In the genomic region with DNA sequence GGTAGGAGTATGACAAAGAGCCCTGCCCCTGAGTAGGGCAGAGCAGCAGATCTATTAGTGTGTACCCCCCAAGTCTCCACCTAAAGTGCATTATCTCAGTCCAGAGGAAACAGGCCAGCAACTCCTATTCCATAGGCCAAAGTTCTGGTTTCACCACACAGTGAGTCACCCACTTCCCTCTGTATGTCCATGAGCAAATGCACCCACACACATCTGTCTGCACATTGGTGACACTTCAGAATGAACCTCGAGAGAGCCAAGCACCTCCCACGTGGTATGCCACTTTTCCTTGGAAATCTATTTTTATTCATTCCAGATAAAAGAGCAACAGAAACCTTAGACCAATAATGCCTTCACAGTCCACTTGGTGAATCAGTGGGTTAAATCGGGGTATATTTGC, we compare ENCODE assay signal across 16 mouse cellular contexts. TPM values are rescaled to one million over a fixed set of nuclear protein-coding genes. Genes with fewer than 3 reads are reported as not detected.
DNase-seq lines count a peak whose midpoint lies in the region; ATAC-seq lines count a peak whose summit lies in the region.
"Had no signal": no experiment of that assay in that cellular context is flagged by ENCODE, and none has a peak within 500 bp of the region (broad histone marks: within the 10 kb centered on the region; RNA-seq: fewer than 3 reads in every experiment).

No protein-coding gene starts in this region.

- peaks cover 12% of the 10 kb centered on the region for H3K4me1 ChIP-seq in heart, embryonic 15.5 days (replicated peaks)
- H3K4me1 ChIP-seq in heart, embryonic 11.5 days (ENCODE audit: control insufficient read depth, insufficient read depth, low read length) = no peaks in the 10 kb centered on the region
- peaks cover 5% of the 10 kb centered on the region for H3K4me1 ChIP-seq in limb, embryonic 10.5 days
- H3K4me1 ChIP-seq: embryonic facial prominence, embryonic 15.5 days; forebrain, embryonic 13.5 days; limb, embryonic 15.5 days; midbrain, embryonic 10.5 days had no signal

- H3K9me3 ChIP-seq in heart, embryonic 15.5 days (replicated peaks) = no peaks in the 10 kb centered on the region
- no peaks in the 10 kb centered on the region for H3K9me3 ChIP-seq in heart, embryonic 11.5 days (replicated peaks; ENCODE audit: control insufficient read depth, low read length)
- H3K9me3 ChIP-seq in limb, embryonic 10.5 days (replicated peaks) = no peaks in the 10 kb centered on the region
- H3K9me3 ChIP-seq: embryonic facial prominence, embryonic 15.5 days; forebrain, embryonic 13.5 days; limb, embryonic 15.5 days; midbrain, embryonic 10.5 days had no signal

- DNase-seq in right cerebral cortex, postnatal 25 days = peak; percentile 22
- no peak for DNase-seq in right cerebral cortex, postnatal 4 days
- DNase-seq in left cerebral cortex, adult 9 months (ENCODE audit: low spot score in 2 of 2) = peak; percentile 55 to 71
- no peak for DNase-seq in gastrocnemius, postnatal 36 days
- DNase-seq in limb, embryonic 10.5 days (ENCODE audit: low spot score) = no peak
- no peak for DNase-seq in gastrocnemius, adult 18-20 months (ENCODE audit: low spot score)
- DNase-seq: cerebellum, adult 18-20 months; heart, postnatal 14 days; kidney, adult 9 months had no signal

- H3K4me2 ChIP-seq in heart, embryonic 15.5 days = no peak overlapping the region
- H3K4me2 ChIP-seq in heart, embryonic 11.5 days = no peak overlapping the region
- H3K4me2 ChIP-seq: embryonic facial prominence, embryonic 15.5 days; forebrain, embryonic 13.5 days; limb, embryonic 15.5 days had no signal

- peak overlapping the region; percentile 44; the same call in 1 of the 2 replicates for H3K27ac ChIP-seq in heart, embryonic 15.5 days
- no peak overlapping the region for H3K27ac ChIP-seq in heart, embryonic 11.5 days (ENCODE audit: low read depth, low read length)
- no peak overlapping the region for H3K27ac ChIP-seq in limb, embryonic 10.5 days
- H3K27ac ChIP-seq: embryonic facial prominence, embryonic 15.5 days; forebrain, embryonic 13.5 days; limb, embryonic 15.5 days; midbrain, embryonic 10.5 days had no signal

- intact Hi-C loops in gastrocnemius, postnatal 36 days (cut with DNase I) = no loop called here

- WGBS in heart, embryonic 15.5 days = 25% methylated on average over 3 of the region's 3 CpGs
- WGBS in heart, embryonic 11.5 days (ENCODE audit: insufficient replicate concordance) = 46% methylated on average over 3 of the region's 3 CpGs
- 88% methylated on average over 3 of the region's 3 CpGs for WGBS in limb, embryonic 10.5 days

- H3K27me3 ChIP-seq in heart, embryonic 15.5 days = no peaks in the 10 kb centered on the region
- no peaks in the 10 kb centered on the region for H3K27me3 ChIP-seq in heart, embryonic 11.5 days (ENCODE audit: control insufficient read depth, insufficient read depth, low read length)
- H3K27me3 ChIP-seq in limb, embryonic 10.5 days (ENCODE audit: low read depth, poor library complexity, severe bottlenecking) = no peaks in the 10 kb centered on the region
- H3K27me3 ChIP-seq: embryonic facial prominence, embryonic 15.5 days; forebrain, embryonic 13.5 days; limb, embryonic 15.5 days had no signal

- H3K9ac ChIP-seq in heart, embryonic 15.5 days = no peak overlapping the region
- H3K9ac ChIP-seq in heart, embryonic 11.5 days (ENCODE audit: low read depth, low read length) = no peak overlapping the region
- H3K9ac ChIP-seq: embryonic facial prominence, embryonic 15.5 days; forebrain, embryonic 13.5 days; limb, embryonic 15.5 days had no signal

- no peaks in the 10 kb centered on the region for H3K36me3 ChIP-seq in heart, embryonic 15.5 days
- no peaks in the 10 kb centered on the region for H3K36me3 ChIP-seq in heart, embryonic 11.5 days (ENCODE audit: control insufficient read depth, insufficient read depth, low read length)
- no peaks in the 10 kb centered on the region for H3K36me3 ChIP-seq in limb, embryonic 10.5 days
- H3K36me3 ChIP-seq: embryonic facial prominence, embryonic 15.5 days; limb, embryonic 15.5 days; midbrain, embryonic 10.5 days had no signal

- ATAC-seq in heart, embryonic 15.5 days (replicated peaks; ENCODE audit: insufficient number of reproducible peaks, insufficient read depth, low FRiP score, low read depth) = no peak
- ATAC-seq in heart, embryonic 11.5 days (replicated peaks; ENCODE audit: insufficient number of reproducible peaks, low FRiP score, low TSS enrichment) = no peak
- ATAC-seq: forebrain, embryonic 13.5 days; hindbrain, embryonic 16.5 days had no signal

- H3K4me3 ChIP-seq in heart, embryonic 15.5 days = no peak overlapping the region
- no peak overlapping the region for H3K4me3 ChIP-seq in heart, embryonic 11.5 days (ENCODE audit: low read depth, low read length)
- no peak overlapping the region for H3K4me3 ChIP-seq in limb, embryonic 10.5 days
- H3K4me3 ChIP-seq: embryonic facial prominence, embryonic 15.5 days; forebrain, embryonic 13.5 days; limb, embryonic 15.5 days; midbrain, embryonic 10.5 days had no signal

RNA-seq across cellular contexts. Expression of gene Inpp5a, which starts 38.3 kb away (rescaled TPM):
- polyA plus RNA-seq in heart, embryonic 15.5 days (2015; fragmentation: Nextera tagmentation; extraction: Ambion mirVana) = 53.4 and 58.4 TPM in 2 replicates
- 69.8 and 74.4 TPM in 2 replicates for polyA plus RNA-seq in heart, embryonic 11.5 days (2014; fragmentation: Nextera tagmentation; extraction: Ambion mirVana)
- total RNA-seq in gastrocnemius, postnatal 36 days (2021) = 10 to 100 TPM; 61.3 to 72.5 TPM
- 14.2 and 17.3 TPM in 2 replicates for polyA plus RNA-seq in limb, embryonic 10.5 days (2016; fragmentation: Nextera tagmentation; extraction: Ambion mirVana)
- total RNA-seq in gastrocnemius, adult 18-20 months (2021) = 10 to 100 TPM; 77.1 to 92.8 TPM

Comparison
In these comparisons a context has a peak if more than half of its experiments do, and no peak if none do; other contexts are left out.
1. DNase-seq: peak in right cerebral cortex, postnatal 25 days (single experiment) and left cerebral cortex, adult 9 months (2 of 2); none in right cerebral cortex, postnatal 4 days (single experiment), gastrocnemius, postnatal 36 days (0 of 2), limb, embryonic 10.5 days (single experiment) and gastrocnemius, adult 18-20 months (single experiment).